Mouse (Mus musculus) neural tube, embryonic 14.5 days (tissue): Measurements from ENCODE around the gene Shc1. TPM values are rescaled to one million over a fixed set of nuclear protein-coding genes. Genes with fewer than 3 reads are reported as not detected.

Experiments
- ATAC-seq: fragments of 200-750 bp; cut with Nextera tagmentation; 2 replicates; pipeline ENCODE4 v1.8.0; 2017; ENCODE audit warnings: low read depth, mild to moderate bottlenecking, moderate TSS enrichment, moderate library complexity
- H3K27ac ChIP-seq: fragments of 300-500 bp; sonication (generic); 2 replicates; pipeline ENCODE4 v1.5.1; 2014; ENCODE audit warnings: low read depth, mild to moderate bottlenecking, control low read depth, low read length, moderate library complexity, mixed read lengths
- H3K27me3 ChIP-seq: fragments of 300-500 bp; sonication (generic); 2 replicates; pipeline ENCODE4 v1.6.1; 2014; ENCODE audit warnings: low read length; ENCODE audit not compliant: control insufficient read depth, insufficient read depth
- H3K36me3 ChIP-seq: fragments of 300-500 bp; sonication (generic); 2 replicates; pipeline ENCODE4 v1.6.1; 2014; ENCODE audit warnings: low read length, mixed read lengths; ENCODE audit not compliant: control insufficient read depth, insufficient read depth
- H3K4me1 ChIP-seq: fragments of 300-500 bp; sonication (generic); 2 replicates; pipeline ENCODE4 v1.6.1; 2014; ENCODE audit warnings: low read length; ENCODE audit not compliant: control insufficient read depth, insufficient read depth
- H3K4me2 ChIP-seq: fragments of 300-500 bp; sonication (generic); 2 replicates; pipeline ENCODE4 v1.6.1; 2014; ENCODE audit warnings: mild to moderate bottlenecking, low read depth, low read length, control low read depth
- H3K4me3 ChIP-seq: fragments of 300-500 bp; sonication (generic); 2 replicates; pipeline ENCODE4 v1.5.1; 2014; ENCODE audit warnings: low read depth, low read length, control low read depth, mixed read lengths
- H3K9ac ChIP-seq: fragments of 300-500 bp; sonication (generic); replicated peaks from 2 replicates; pipeline ENCODE4 v1.6.1; 2014; ENCODE audit warnings: low read depth, mild to moderate bottlenecking, control low read depth, low read length, mixed read lengths
- H3K9me3 ChIP-seq: fragments of 300-500 bp; sonication (generic); 2 replicates; pipeline ENCODE4 v1.6.1; 2016; ENCODE audit warnings: low read length; ENCODE audit not compliant: control insufficient read depth
- WGBS: fragments of 180-500 bp; shearing (Covaris S2); extraction: QIAGEN DNeasy Blood & Tissue Kit; methylation state at CpG from one replicate; pipeline ENCODE4 v1.1.7; 2014; 5-methylcytosine and 5-hydroxymethylcytosine counted together
- polyA plus RNA-seq: library from polyadenylated mRNA; unstranded; fragments of >200 nt; fragmentation: Nextera tagmentation; extraction: Ambion mirVana; gene quantifications from 2 replicates; pipeline ENCODE4 v1.2.1, GENCODE M21; 2014

Shc1 gene
- polyA plus RNA-seq, 1 experiment from 2014 or later, result 4.1 TPM

GRCm38 (mm10) chr3:89388901-89389740, 29.1 kb upstream of the Shc1 start:
- no peak for ATAC-seq
- peaks cover 18% of the 10 kb centered on the region for H3K4me1 ChIP-seq
- no peak overlapping the region for H3K4me3 ChIP-seq
- no peak overlapping the region for H3K4me2 ChIP-seq
- 67% methylated on average over 5 of the region's 6 CpGs for WGBS
- 0 out of 2 replicates have a peak, but pooled peaks cover 2% of the 10 kb centered on the region for H3K27me3 ChIP-seq
- H3K9ac ChIP-seq, result no peak overlapping the region
- H3K36me3 ChIP-seq, result no peaks in the 10 kb centered on the region
- H3K9me3 ChIP-seq, result no peaks in the 10 kb centered on the region
- H3K27ac ChIP-seq, result no peak overlapping the region

- Histone ChIP-seq H3K27me3 (peaks cover 2% of the 10 kb centered on the region; the same call in 1 of the 2 replicates), H3K9me3 (no peaks in the 10 kb centered on the region), H3K9ac (no peak overlapping the region), H3K36me3 (no peaks in the 10 kb centered on the region), H3K27ac (no peak overlapping the region), H3K4me2 (no peak overlapping the region), H3K4me1 (peaks cover 21% of the 10 kb centered on the region), H3K4me3 (no peak overlapping the region)
- WGBS, result 58% methylated on average over 5 of the region's 5 CpGs
- no peak for ATAC-seq
Observed at GRCm38 (mm10) chr3:89390111-89390515, 28.1 kb upstream of the Shc1 start.

- H3K9ac ChIP-seq, result peak overlapping the region; percentile 55
- no peak overlapping the region for H3K27ac ChIP-seq
- H3K27me3 ChIP-seq, result peaks cover 5% of the 10 kb centered on the region; the same call in 1 of the 2 replicates
- peak overlapping the region; percentile 97 for H3K4me2 ChIP-seq
- H3K4me3 ChIP-seq, result peak overlapping the region; percentile 45
- H3K9me3 ChIP-seq, result no peaks in the 10 kb centered on the region
- peaks cover 24% of the 10 kb centered on the region for H3K4me1 ChIP-seq
- WGBS, result 12% methylated on average over 19 of the region's 19 CpGs
- ATAC-seq, result no peak
- H3K36me3 ChIP-seq, result no peaks in the 10 kb centered on the region
Observed at GRCm38 (mm10) chr3:89390699-89391662, 27.3 kb upstream of the Shc1 start.

GRCm38 (mm10) chr3:89391663-89392511, 26.4 kb upstream of the Shc1 start:
- WGBS, result under 1% methylated on average over 51 of the region's 56 CpGs
- peaks cover 5% of the 10 kb centered on the region; the same call in 1 of the 2 replicates for H3K27me3 ChIP-seq
- no peak for ATAC-seq
- peak overlapping the region; percentile 45 for H3K4me3 ChIP-seq
- no peak overlapping the region for H3K27ac ChIP-seq
- no peaks in the 10 kb centered on the region for H3K9me3 ChIP-seq
- H3K36me3 ChIP-seq, result no peaks in the 10 kb centered on the region
- peak overlapping the region; percentile 97 for H3K4me2 ChIP-seq
- peak overlapping the region; percentile 55 for H3K9ac ChIP-seq
- peaks cover 28% of the 10 kb centered on the region for H3K4me1 ChIP-seq

- Histone ChIP-seq H3K27ac (no peak overlapping the region), H3K4me1 (peaks cover 28% of the 10 kb centered on the region), H3K4me2 (peak overlapping the region; percentile 97), H3K4me3 (peak overlapping the region; percentile 45), H3K9ac (no peak overlapping the region), H3K36me3 (no peaks in the 10 kb centered on the region), H3K27me3 (peaks cover 5% of the 10 kb centered on the region; the same call in 1 of the 2 replicates), H3K9me3 (no peaks in the 10 kb centered on the region)
- ATAC-seq, result no peak
- WGBS, result under 1% methylated on average over 21 of the region's 24 CpGs
Observed at GRCm38 (mm10) chr3:89392871-89393311, 25.4 kb upstream of the Shc1 start.

- WGBS, result 0% methylated on average over 15 of the region's 15 CpGs
- Histone ChIP-seq H3K4me1 (peaks cover 28% of the 10 kb centered on the region), H3K4me3 (peak overlapping the region; percentile 45)
Observed at GRCm38 (mm10) chr3:89393605-89394004, 24.6 kb upstream of the Shc1 start.

GRCm38 (mm10) chr3:89394006-89394893, 24.0 kb upstream of the Shc1 start, which contains the start of gene Zbtb7b:
Zbtb7b (minus strand) TSS chr3:89394776.
- H3K27me3 ChIP-seq, result peaks cover 5% of the 10 kb centered on the region; the same call in 1 of the 2 replicates
- H3K4me3 ChIP-seq, result peak within 1 kb of the TSS; percentile 45
- ATAC-seq, result peak; percentile 47
- H3K9ac ChIP-seq, result peak within 1 kb of the TSS; percentile 29; the same call in 1 of the 2 replicates
- H3K4me1 ChIP-seq, result peaks cover 28% of the 10 kb centered on the region
- H3K4me2 ChIP-seq, result peak within 1 kb of the TSS; percentile 97
- WGBS, result under 1% methylated on average over 36 of the region's 42 CpGs
- H3K27ac ChIP-seq, result peak within 1 kb of the TSS; percentile 41
- H3K36me3 ChIP-seq, result no peaks in the 10 kb centered on the region
- H3K9me3 ChIP-seq, result no peaks in the 10 kb centered on the region

More at GRCm38 (mm10) chr3:89393605-89394004, 24.6 kb upstream of the Shc1 start:
- Histone ChIP-seq H3K27me3 (peaks cover 5% of the 10 kb centered on the region; the same call in 1 of the 2 replicates), H3K4me2 (peak overlapping the region; percentile 97), H3K27ac (peak overlapping the region; percentile 41; the same call in 1 of the 2 replicates), H3K36me3 (no peaks in the 10 kb centered on the region), H3K9ac (peak overlapping the region; percentile 29; the same call in 1 of the 2 replicates), H3K9me3 (no peaks in the 10 kb centered on the region)
- peak; percentile 91 for ATAC-seq
